Mouse (Mus musculus) T-helper 1 cell (primary cell): ENCODE results near the gene Mmp28.

Source experiments
- in situ Hi-C: fragments of 300-600 bp; cut with MboI, MseI; formaldehyde crosslinking; loops from one replicate; pipeline ENCODE4 v1.15.1; 2025; ENCODE audit warnings: high pct_unique_total_duplicates

Mmp28 gene

DNA sequence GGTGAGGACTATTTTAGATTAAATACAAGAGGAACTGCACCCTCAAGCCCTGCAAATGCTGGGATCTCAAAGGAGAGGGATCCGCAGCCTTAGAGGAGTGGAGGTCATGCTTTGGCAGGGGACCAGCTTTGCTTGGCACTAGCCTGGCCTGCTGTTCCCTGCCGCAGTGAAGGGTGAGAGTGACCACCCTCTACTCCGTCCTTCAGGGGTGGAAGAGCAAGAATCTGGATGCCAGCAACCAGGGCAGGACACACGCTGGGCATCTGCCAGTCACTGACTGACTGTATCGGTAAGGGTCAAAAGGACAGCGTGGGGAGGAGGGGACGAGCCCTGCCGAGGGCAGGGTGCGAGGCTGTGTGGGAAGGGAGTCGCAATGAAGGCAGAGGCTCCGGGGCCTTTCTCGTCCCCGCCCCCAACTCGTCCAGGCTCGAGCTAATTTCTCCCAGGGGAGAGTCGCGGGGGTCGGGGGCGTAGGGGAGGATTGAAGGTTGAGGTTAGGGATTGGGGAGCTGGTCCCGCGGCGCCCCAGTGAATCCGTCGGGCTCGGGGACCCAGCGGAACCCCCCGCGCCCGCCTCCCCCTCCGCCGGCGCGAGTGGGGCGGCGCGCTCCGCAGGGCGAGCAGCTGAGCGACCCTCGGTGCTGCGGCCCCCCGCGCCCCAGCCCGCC, 53.6 kb downstream of the Mmp28 start, which contains the start of gene Rasl10b:
Rasl10b (plus strand) TSS at position 51 of the 668 bp plus-strand sequence.
- in situ Hi-C loops, result no loop called here

DNA sequence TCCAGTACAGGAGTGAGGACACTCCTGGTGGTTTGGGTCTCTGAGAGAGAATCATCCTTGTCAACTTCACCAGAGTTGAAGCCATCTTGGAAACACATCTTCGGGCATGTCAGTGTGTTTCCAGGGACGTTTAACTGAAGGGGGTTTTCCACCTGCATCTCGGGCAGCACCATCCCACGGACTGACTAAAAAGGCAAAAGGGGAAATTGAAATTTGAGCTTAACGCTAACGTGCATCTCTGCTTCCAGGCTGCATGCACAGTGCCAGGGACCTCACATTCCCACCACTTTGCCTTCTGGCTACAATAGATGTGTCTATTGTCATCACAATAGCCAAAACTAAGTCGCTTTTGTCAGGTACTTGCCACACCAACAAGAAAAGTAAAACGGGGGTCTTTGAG, 54.6 kb downstream of the Mmp28 start:
- in situ Hi-C loops, result no loop called here

DNA sequence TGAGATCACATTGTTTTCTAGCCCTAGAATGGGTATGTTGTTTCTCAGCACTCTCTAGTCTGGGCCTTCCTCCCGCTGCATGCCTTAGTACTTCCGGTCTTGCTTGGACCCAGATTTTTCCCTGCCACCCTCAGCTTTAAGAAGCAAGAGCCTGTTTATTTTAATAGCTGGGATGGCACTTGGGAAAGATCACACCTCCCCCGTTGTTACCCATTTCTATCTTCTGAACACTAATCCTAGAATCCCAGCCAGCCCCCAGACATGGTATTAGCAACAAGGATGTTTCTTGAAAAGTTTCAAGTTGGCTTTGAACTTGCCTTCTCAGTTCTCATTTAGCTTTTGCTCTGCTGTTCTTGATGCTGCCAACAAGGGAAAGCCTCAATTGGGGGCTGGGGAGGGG, 56.5 kb downstream of the Mmp28 start:
- in situ Hi-C loops, result no loop called here

DNA sequence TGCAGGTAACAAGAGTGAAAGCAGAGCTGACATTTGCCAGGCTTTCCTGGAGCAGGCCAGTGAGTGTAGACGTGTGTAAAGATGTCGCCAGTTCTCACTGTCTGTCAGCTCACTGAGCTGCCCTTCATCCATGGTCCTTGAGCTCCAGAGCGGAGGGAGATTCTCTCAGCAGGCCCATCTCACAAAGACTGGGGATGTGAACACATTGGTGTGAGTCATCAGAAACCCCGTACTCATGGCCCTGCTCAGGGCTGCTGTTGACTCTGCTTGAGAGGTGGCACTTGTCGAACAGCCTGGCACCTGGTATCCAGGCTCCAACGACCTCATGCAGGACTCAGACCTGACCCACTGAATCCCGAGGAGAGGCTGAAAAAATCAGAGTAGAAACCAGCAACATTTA, 59.1 kb downstream of the Mmp28 start:
- in situ Hi-C loops, result no loop called here

DNA sequence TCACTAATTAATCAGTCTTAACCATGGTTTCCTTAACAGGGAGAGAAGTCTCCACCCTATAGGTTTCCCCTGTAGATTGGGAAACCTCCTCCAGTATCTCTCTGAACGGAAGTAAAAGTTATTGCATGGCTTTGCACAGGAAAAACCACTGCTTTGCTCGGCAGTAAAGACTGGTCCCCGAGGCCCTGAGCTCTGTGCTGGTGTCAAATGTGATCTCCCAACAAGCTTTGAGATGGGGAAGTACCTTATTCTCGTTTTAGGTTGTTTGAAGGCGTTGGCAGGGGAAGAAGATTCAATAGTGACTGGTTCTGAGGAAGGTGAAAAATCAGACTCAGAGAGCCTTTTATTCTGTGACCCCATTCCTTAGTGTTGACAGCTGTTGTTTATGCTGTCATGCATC, 64.1 kb downstream of the Mmp28 start:
- in situ Hi-C loops, result no loop called here

DNA sequence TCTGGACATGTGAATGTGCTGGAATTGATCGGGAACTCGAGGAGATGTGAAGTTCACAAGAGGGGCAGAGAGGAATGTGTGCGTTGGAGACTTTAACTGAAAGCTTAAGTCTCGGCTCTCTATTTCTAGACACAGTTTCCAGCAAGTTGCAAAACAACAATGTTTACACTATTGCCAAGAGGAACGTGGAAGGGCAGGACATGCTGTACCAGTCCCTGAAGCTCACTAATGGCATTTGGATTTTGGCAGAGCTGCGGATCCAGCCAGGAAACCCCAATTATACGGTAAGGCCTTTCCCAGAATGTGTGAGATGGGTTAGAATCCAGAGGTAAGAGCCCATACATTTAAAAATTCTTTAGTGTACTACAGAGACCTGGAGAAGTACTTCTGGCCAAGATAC, 65.2 kb downstream of the Mmp28 start:
- in situ Hi-C loops, result no loop called here

DNA sequence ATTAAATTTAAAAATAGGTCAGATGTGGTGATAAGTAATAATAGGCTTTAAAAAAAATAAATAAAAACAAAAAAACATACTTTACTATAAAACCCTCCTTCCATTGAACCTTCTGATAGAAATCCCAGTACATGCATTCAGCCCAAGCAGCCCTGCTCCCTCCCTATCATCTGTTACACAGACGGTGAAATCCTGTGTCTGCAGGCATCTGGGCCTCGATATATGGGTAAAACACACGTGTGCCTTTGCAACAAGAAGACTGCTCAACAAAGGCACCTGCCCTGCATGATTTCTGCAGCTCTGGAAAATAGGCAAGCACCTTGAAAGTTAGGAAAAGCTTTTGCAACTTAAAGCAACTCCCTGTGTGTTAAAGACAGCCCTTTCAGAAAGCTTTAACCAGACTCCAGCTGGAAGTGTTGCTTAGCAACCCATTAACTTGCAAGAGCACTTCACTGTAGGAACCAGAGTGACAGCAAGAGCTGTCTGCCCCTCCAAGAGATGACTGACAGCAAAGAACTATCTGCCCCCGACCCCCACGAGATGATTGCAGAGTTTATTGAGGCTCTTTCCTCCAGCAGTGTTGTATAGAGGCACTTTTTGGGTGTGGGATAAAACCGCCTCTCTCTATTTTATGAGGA, 68.0 kb downstream of the Mmp28 start:
- in situ Hi-C loops, result no loop called here

DNA sequence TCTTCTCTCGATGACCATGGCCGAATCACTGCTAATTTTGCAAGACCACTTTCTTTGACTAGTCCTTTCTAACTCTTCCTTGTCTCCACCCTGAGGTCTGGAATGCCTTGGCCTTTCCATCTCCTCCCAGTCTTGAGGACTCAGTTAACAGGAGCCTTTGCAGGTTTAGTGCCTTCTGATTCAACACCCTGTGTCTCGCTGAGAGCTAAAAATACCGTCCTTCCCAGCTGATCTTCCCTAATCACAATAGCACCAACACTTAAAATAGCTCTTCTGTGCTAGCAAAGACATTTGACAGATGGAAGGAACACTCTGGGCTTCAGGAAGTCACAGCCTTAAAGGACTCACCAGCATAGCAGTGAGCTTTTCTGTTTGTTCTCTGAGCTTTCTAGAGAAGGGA, 69.8 kb downstream of the Mmp28 start:
- in situ Hi-C loops, result no loop called here
